Mouse (Mus musculus) gastrocnemius, postnatal 25 days (tissue): ENCODE measurements around the gene Htr5a. TPM values are rescaled to one million over a fixed set of nuclear protein-coding genes. Genes with fewer than 3 reads are reported as not detected.

Source experiments
- DNase-seq: peaks from one replicate; pipeline ENCODE4 v3.0.0; 2022
- total RNA-seq, 2 experiments: library from RNA; stranded (reverse); gene quantifications; 1 replicate in 1 of 2; 2 replicates in 1 of 2; pipeline ENCODE4 v1.2.3; 2021

The Htr5a gene
- total RNA-seq, 2 experiments from 2014 or later, result not detected

DNA sequence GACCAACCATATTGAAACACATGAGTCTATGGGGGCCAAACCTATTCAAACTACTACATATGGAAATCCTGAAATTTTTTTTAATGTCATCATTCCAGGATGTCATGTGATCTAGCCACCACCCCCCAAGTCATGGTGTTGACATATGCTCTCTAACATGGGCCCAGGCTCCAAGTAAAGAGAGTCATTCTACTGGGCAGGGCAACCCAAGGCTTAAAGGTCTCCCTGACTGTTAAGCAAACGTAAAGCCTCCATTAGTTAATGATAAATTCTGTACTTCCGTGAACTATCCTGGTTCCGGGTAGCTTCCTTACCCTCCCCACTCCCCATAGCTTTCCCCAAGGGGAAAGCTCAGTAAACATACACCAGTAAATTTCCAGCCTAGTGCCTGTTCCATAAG is 46.1 kb downstream of the Htr5a start:
- no peak for DNase-seq

- DNase-seq, result no peak
Measured at GRCm38 (mm10) chr5:27895961-27896360, 54.0 kb downstream of the Htr5a start.

GRCm38 (mm10) chr5:27899756-27900155 is 57.8 kb downstream of the Htr5a start:
- DNase-seq, result no peak

- DNase-seq, result no peak
Measured at GRCm38 (mm10) chr5:27900186-27900585, 58.2 kb downstream of the Htr5a start.

Other genes starting within 250 kb of the Htr5a start
- 10 to 100 TPM in 1 of 2 experiments, 1 to 10 TPM in 1; 8.5 to 10.3 TPM for gene Paxip1, start 50.5 kb upstream of the Htr5a start, total RNA-seq
- gene Insig1, start 229.2 kb downstream of the Htr5a start, total RNA-seq, result 10 to 100 TPM; 11.8 to 12.2 TPM